Mouse (Mus musculus): Measurements from ENCODE around the gene Smim14. TPM values are rescaled to one million over a fixed set of nuclear protein-coding genes. Genes with fewer than 3 reads are reported as not detected.

Smim14 gene
- polyA plus RNA-seq, 1 experiment from 2014 or later = 249 TPM

DNA sequence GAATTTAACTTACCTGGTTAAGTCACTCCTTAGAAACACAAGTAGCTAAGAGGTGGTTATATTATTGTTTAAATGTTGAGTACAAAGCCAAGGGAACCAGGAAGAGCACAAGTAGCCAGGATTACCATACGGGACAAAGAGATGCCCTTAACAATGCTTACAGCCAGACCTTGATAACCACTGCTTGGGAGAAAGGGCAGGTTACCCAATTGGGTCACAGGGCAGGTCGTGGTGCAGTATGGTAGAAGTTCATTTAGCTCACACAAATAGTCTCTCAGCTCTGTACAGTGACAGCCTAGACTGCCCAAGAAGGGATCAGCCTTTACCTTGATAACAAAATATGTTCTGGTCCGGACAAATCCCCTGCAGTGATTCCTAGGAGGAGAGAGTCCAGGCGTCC, 88.0 kb downstream of the Smim14 start:
- H3K36me3 ChIP-seq (ENCODE audit: insufficient read depth, low read length) = peaks cover 7% of the 10 kb centered on the region; the same call in 1 of the 2 replicates

GRCm38 (mm10) chr5:65447826-65448225, 89.2 kb downstream of the Smim14 start:
- H3K4me3 ChIP-seq (ENCODE audit: low read depth, low read length) = no peak overlapping the region
- H3K4me1 ChIP-seq (ENCODE audit: insufficient read depth, low read depth, low read length) = no peaks in the 10 kb centered on the region
- no peak for TF ChIP-seq CTCF (IDR thresholded peaks at IDR 0.05)
- DNase-seq (ENCODE audit: low spot score) (no peak), ATAC-seq (no peak)
- H3K9ac ChIP-seq (replicated peaks; ENCODE audit: low read depth) = no peak overlapping the region
- H3K27me3 ChIP-seq (replicated peaks; ENCODE audit: insufficient read depth, low read length) = no peaks in the 10 kb centered on the region
- WGBS = 82% methylated on average over 2 of the region's 2 CpGs
- peaks cover 7% of the 10 kb centered on the region; the same call in 1 of the 2 replicates for H3K36me3 ChIP-seq (ENCODE audit: insufficient read depth, low read length)
- H3K27ac ChIP-seq (ENCODE audit: low read length) = no peak overlapping the region
- no peaks in the 10 kb centered on the region for H3K9me3 ChIP-seq (ENCODE audit: low read length)
- no peak overlapping the region for H3K4me2 ChIP-seq (replicated peaks; ENCODE audit: low read depth, low read length)

More for the DNA sequence above, 88.0 kb downstream of the Smim14 start:
- WGBS = 68% methylated on average over 4 of the region's 4 CpGs
- H3K27ac ChIP-seq (ENCODE audit: low read length) = no peak overlapping the region
- TF ChIP-seq CTCF (IDR thresholded peaks at IDR 0.05) (no peak), EP300 (IDR thresholded peaks at IDR 0.05) (no peak)
- no peaks in the 10 kb centered on the region for H3K9me3 ChIP-seq (ENCODE audit: low read length)
- H3K4me3 ChIP-seq (ENCODE audit: low read depth, low read length) = no peak overlapping the region
- no peaks in the 10 kb centered on the region for H3K27me3 ChIP-seq (replicated peaks; ENCODE audit: insufficient read depth, low read length)
- no peak overlapping the region for H3K4me2 ChIP-seq (replicated peaks; ENCODE audit: low read depth, low read length)
- ATAC-seq = no peak
- no peaks in the 10 kb centered on the region for H3K4me1 ChIP-seq (ENCODE audit: insufficient read depth, low read depth, low read length)
- DNase-seq (ENCODE audit: low spot score) = no peak
- no peak overlapping the region for H3K9ac ChIP-seq (replicated peaks; ENCODE audit: low read depth)

DNA sequence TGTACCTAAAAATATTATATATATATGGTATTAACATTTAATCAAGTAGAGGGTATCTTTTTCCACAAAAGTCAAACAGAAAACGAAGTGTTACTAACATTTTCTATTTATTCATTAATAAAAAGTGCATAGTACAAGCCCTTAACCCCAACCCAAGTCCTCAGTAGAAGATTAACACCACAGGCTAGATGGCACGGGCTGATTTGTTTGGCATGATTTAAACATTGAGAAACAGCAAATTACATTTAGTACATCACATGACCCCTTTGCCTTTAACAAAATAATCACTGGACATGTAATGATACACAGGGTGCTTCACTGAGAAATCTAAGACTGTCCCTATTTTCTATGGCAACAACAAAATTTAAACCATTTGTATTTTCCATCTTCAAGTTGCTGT, 90.2 kb downstream of the Smim14 start:
- H3K9ac ChIP-seq (replicated peaks; ENCODE audit: low read depth) = no peak overlapping the region
- H3K4me3 ChIP-seq (ENCODE audit: low read depth, low read length) = no peak overlapping the region
- H3K9me3 ChIP-seq (ENCODE audit: low read length) = no peaks in the 10 kb centered on the region
- TF ChIP-seq EP300 (IDR thresholded peaks at IDR 0.05) = no peak
- no peak for TF ChIP-seq CTCF (IDR thresholded peaks at IDR 0.05)
- DNase-seq (ENCODE audit: low spot score) (peak; percentile 11), ATAC-seq (peak; percentile 37; the same call in 1 of the 2 replicates)
- H3K4me1 ChIP-seq (ENCODE audit: insufficient read depth, low read depth, low read length) = no peaks in the 10 kb centered on the region
- 61% methylated on average over 2 of the region's 2 CpGs for WGBS
- H3K27me3 ChIP-seq (replicated peaks; ENCODE audit: insufficient read depth, low read length) = no peaks in the 10 kb centered on the region
- H3K27ac ChIP-seq (ENCODE audit: low read length) = no peak overlapping the region
- H3K36me3 ChIP-seq (ENCODE audit: insufficient read depth, low read length) = peaks cover 7% of the 10 kb centered on the region; the same call in 1 of the 2 replicates
- H3K4me2 ChIP-seq (replicated peaks; ENCODE audit: low read depth, low read length) = no peak overlapping the region

DNA sequence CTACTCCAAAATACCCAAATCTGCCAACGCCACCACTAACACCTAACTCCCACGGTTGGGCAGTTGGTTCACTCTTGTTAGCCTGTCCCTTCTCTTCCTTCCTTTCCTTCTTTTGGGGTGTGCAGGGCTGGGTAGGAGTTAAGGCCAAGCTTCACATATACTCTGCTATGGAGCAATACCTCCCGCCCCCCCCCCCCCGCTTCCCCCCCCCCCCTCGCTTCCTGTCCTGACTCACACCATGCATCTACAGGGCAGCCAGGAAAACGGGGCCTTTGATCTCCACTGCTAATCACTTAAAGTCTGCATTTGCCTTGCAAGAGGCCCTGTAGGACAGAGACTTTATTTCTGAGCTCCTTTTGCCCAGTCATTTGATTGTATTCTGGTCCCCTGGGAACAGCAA, 92.0 kb downstream of the Smim14 start:
- no peak overlapping the region for H3K4me3 ChIP-seq (ENCODE audit: low read depth, low read length)
- no peaks in the 10 kb centered on the region for H3K4me1 ChIP-seq (ENCODE audit: insufficient read depth, low read depth, low read length)
- ATAC-seq (peak; percentile 70), DNase-seq (ENCODE audit: low spot score) (peak; percentile 51)
- TF ChIP-seq EP300 (IDR thresholded peaks at IDR 0.05) (no peak), CTCF (IDR thresholded peaks at IDR 0.05) (no peak)
- H3K36me3 ChIP-seq (ENCODE audit: insufficient read depth, low read length) = peaks cover 5% of the 10 kb centered on the region; the same call in 1 of the 2 replicates
- H3K9ac ChIP-seq (replicated peaks; ENCODE audit: low read depth) = no peak overlapping the region
- H3K27ac ChIP-seq (ENCODE audit: low read length) = no peak overlapping the region
- no peak overlapping the region for H3K4me2 ChIP-seq (replicated peaks; ENCODE audit: low read depth, low read length)
- H3K27me3 ChIP-seq (replicated peaks; ENCODE audit: insufficient read depth, low read length) = no peaks in the 10 kb centered on the region
- H3K9me3 ChIP-seq (ENCODE audit: low read length) = no peaks in the 10 kb centered on the region
- 40% methylated on average over 2 of the region's 6 CpGs for WGBS

- TF ChIP-seq EP300 (IDR thresholded peaks at IDR 0.05) (no peak), CTCF (IDR thresholded peaks at IDR 0.05) (no peak)
Measured at GRCm38 (mm10) chr5:65438041-65438440, 98.9 kb downstream of the Smim14 start.

GRCm38 (mm10) chr5:65435806-65436561, 101.0 kb downstream of the Smim14 start, which contains the start of gene Ugdh:
Gene Ugdh, minus strand, starts transcription at chr5:65435949.
- H3K4me3 ChIP-seq (ENCODE audit: low read depth, low read length) = peak within 1 kb of the TSS; percentile 77
- H3K27ac ChIP-seq (ENCODE audit: low read length) = peak within 1 kb of the TSS; percentile 76
- under 1% methylated on average over 48 of the region's 51 CpGs for WGBS
- no peaks in the 10 kb centered on the region for H3K9me3 ChIP-seq (ENCODE audit: low read length)
- ATAC-seq (peak; percentile 98), DNase-seq (ENCODE audit: low spot score) (peak; percentile 99)
- no peaks in the 10 kb centered on the region for H3K4me1 ChIP-seq (ENCODE audit: insufficient read depth, low read depth, low read length)
- H3K4me2 ChIP-seq (replicated peaks; ENCODE audit: low read depth, low read length) = peak within 1 kb of the TSS; percentile 55
- H3K36me3 ChIP-seq (ENCODE audit: insufficient read depth, low read length) = no peaks in the 10 kb centered on the region
- peak; percentile 24; the same call in 1 of the 2 replicates for TF ChIP-seq EP300 (IDR thresholded peaks at IDR 0.05)
- peak; percentile 7; the same call in 1 of the 2 replicates for TF ChIP-seq CTCF (IDR thresholded peaks at IDR 0.05)
- peak within 1 kb of the TSS; percentile 65 for H3K9ac ChIP-seq (replicated peaks; ENCODE audit: low read depth)
- no peaks in the 10 kb centered on the region for H3K27me3 ChIP-seq (replicated peaks; ENCODE audit: insufficient read depth, low read length)

More at GRCm38 (mm10) chr5:65438041-65438440, 98.9 kb downstream of the Smim14 start:
- DNase-seq (ENCODE audit: low spot score) (no peak), ATAC-seq (no peak)
- Histone ChIP-seq H3K4me3 (ENCODE audit: low read depth, low read length) (no peak overlapping the region), H3K36me3 (ENCODE audit: insufficient read depth, low read length) (no peaks in the 10 kb centered on the region), H3K4me2 (replicated peaks; ENCODE audit: low read depth, low read length) (no peak overlapping the region), H3K9me3 (ENCODE audit: low read length) (no peaks in the 10 kb centered on the region), H3K27me3 (replicated peaks; ENCODE audit: insufficient read depth, low read length) (no peaks in the 10 kb centered on the region), H3K9ac (replicated peaks; ENCODE audit: low read depth) (no peak overlapping the region), H3K4me1 (ENCODE audit: insufficient read depth, low read depth, low read length) (no peaks in the 10 kb centered on the region), H3K27ac (ENCODE audit: low read length) (no peak overlapping the region)
